Mouse (Mus musculus): ENCODE data around the gene Arsg. TPM values are rescaled to one million over a fixed set of nuclear protein-coding genes. Genes with fewer than 3 reads are reported as not detected.

Arsg gene
- polyA plus RNA-seq, 1 experiment from 2014 or later, result 3.8 TPM

DNA sequence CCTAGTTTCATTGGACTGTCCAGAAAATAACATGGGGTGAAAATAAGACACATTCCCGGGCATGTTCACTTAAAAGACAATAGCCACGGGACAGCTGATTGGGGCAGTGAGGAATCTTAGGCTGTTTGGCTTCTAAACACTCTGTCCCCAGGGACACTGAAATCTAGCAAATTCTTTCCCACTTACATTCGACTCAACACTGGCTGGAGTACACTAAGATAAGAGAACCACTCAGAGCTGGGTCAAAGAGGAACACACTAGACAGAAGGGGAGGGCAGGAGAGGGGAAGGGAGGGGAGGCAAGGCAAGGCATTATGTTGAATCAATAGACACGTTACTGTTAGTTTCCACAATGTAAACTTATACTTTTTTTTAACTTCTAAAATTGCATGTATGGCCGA, 12.6 kb upstream of the Arsg start:
- no peaks in the 10 kb centered on the region for H3K9me3 ChIP-seq (replicated peaks; ENCODE audit: control insufficient read depth, low read length)
- H3K4me3 ChIP-seq (ENCODE audit: low read depth, low read length), result no peak overlapping the region
- H3K4me2 ChIP-seq (ENCODE audit: low read depth, low read length), result no peak overlapping the region
- no peak overlapping the region for H3K9ac ChIP-seq (ENCODE audit: low read depth, low read length)
- no peaks in the 10 kb centered on the region for H3K27me3 ChIP-seq (ENCODE audit: control insufficient read depth, insufficient read depth, low read depth, low read length)
- no peak overlapping the region; the same call in 1 of the 2 replicates for H3K27ac ChIP-seq (ENCODE audit: low read length)
- no peak for ATAC-seq (ENCODE audit: low read depth)
- peaks cover 10% of the 10 kb centered on the region for H3K4me1 ChIP-seq (ENCODE audit: control insufficient read depth, low read depth, low read length)
- peaks cover 72% of the 10 kb centered on the region for H3K36me3 ChIP-seq (ENCODE audit: control insufficient read depth, insufficient read depth)
- 51% methylated on average over 5 of the region's 5 CpGs for WGBS (ENCODE audit: insufficient replicate concordance)

GRCm38 (mm10) chr11:109465068-109465467, 8.1 kb upstream of the Arsg start:
- Histone ChIP-seq H3K4me1 (ENCODE audit: control insufficient read depth, low read depth, low read length) (peaks cover 41% of the 10 kb centered on the region), H3K9ac (ENCODE audit: low read depth, low read length) (peak overlapping the region; percentile 11; the same call in 1 of the 2 replicates), H3K9me3 (replicated peaks; ENCODE audit: control insufficient read depth, low read length) (no peaks in the 10 kb centered on the region), H3K27me3 (ENCODE audit: control insufficient read depth, insufficient read depth, low read depth, low read length) (no peaks in the 10 kb centered on the region), H3K4me2 (ENCODE audit: low read depth, low read length) (peak overlapping the region; percentile 40), H3K36me3 (ENCODE audit: control insufficient read depth, insufficient read depth) (peaks cover 50% of the 10 kb centered on the region), H3K27ac (ENCODE audit: low read length) (peak overlapping the region; percentile 70), H3K4me3 (ENCODE audit: low read depth, low read length) (peak overlapping the region; percentile 3; the same call in 1 of the 2 replicates)
- 55% methylated on average over 4 of the region's 4 CpGs for WGBS (ENCODE audit: insufficient replicate concordance)
- ATAC-seq (ENCODE audit: low read depth), result peak; percentile 93

GRCm38 (mm10) chr11:109466987-109467386, 6.2 kb upstream of the Arsg start:
- no peak overlapping the region for H3K4me2 ChIP-seq (ENCODE audit: low read depth, low read length)
- H3K9ac ChIP-seq (ENCODE audit: low read depth, low read length), result no peak overlapping the region
- H3K27ac ChIP-seq (ENCODE audit: low read length), result no peak overlapping the region; the same call in 1 of the 2 replicates
- ATAC-seq (ENCODE audit: low read depth), result no peak
- no peaks in the 10 kb centered on the region for H3K9me3 ChIP-seq (replicated peaks; ENCODE audit: control insufficient read depth, low read length)
- WGBS (ENCODE audit: insufficient replicate concordance), result 81% methylated on average over 8 of the region's 8 CpGs
- no peak overlapping the region for H3K4me3 ChIP-seq (ENCODE audit: low read depth, low read length)
- H3K36me3 ChIP-seq (ENCODE audit: control insufficient read depth, insufficient read depth), result peaks cover 38% of the 10 kb centered on the region
- H3K27me3 ChIP-seq (ENCODE audit: control insufficient read depth, insufficient read depth, low read depth, low read length), result no peaks in the 10 kb centered on the region
- H3K4me1 ChIP-seq (ENCODE audit: control insufficient read depth, low read depth, low read length), result peaks cover 53% of the 10 kb centered on the region

DNA sequence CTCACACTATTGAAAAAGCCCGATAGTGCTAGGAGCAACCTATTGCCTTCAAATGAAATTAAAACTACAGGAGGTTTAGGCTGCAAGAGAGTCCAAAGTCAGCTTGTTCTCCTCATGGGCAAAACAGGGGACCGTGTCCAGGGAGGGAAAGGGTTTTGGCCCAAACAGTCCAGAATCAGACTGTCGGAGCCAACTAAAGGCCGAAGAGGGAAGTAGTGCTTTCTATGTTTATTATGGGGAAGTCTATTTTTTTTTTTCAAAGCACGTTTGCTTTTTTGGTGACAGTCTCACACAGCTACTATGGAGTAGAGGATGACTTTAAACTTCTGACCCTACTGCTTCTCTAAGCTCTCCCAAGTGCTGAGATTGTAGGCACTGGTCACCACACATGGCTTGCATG, 5.0 kb upstream of the Arsg start:
- no peak overlapping the region for H3K4me2 ChIP-seq (ENCODE audit: low read depth, low read length)
- H3K4me3 ChIP-seq (ENCODE audit: low read depth, low read length), result no peak overlapping the region
- no peaks in the 10 kb centered on the region for H3K9me3 ChIP-seq (replicated peaks; ENCODE audit: control insufficient read depth, low read length)
- no peaks in the 10 kb centered on the region for H3K27me3 ChIP-seq (ENCODE audit: control insufficient read depth, insufficient read depth, low read depth, low read length)
- no peak overlapping the region for H3K9ac ChIP-seq (ENCODE audit: low read depth, low read length)
- H3K4me1 ChIP-seq (ENCODE audit: control insufficient read depth, low read depth, low read length), result peaks cover 53% of the 10 kb centered on the region
- peak overlapping the region; percentile 45; the same call in 1 of the 2 replicates for H3K27ac ChIP-seq (ENCODE audit: low read length)
- H3K36me3 ChIP-seq (ENCODE audit: control insufficient read depth, insufficient read depth), result peaks cover 26% of the 10 kb centered on the region
- WGBS (ENCODE audit: insufficient replicate concordance), result 60% methylated on average over 5 of the region's 5 CpGs
- ATAC-seq (ENCODE audit: low read depth), result no peak

- Histone ChIP-seq H3K9me3 (replicated peaks; ENCODE audit: control insufficient read depth, low read length) (no peaks in the 10 kb centered on the region), H3K27me3 (ENCODE audit: control insufficient read depth, insufficient read depth, low read depth, low read length) (no peaks in the 10 kb centered on the region), H3K4me1 (ENCODE audit: control insufficient read depth, low read depth, low read length) (peaks cover 59% of the 10 kb centered on the region), H3K27ac (ENCODE audit: low read length) (peak overlapping the region; percentile 97), H3K36me3 (ENCODE audit: control insufficient read depth, insufficient read depth) (peaks cover 17% of the 10 kb centered on the region), H3K4me2 (ENCODE audit: low read depth, low read length) (peak overlapping the region; percentile 96), H3K4me3 (ENCODE audit: low read depth, low read length) (peak overlapping the region; percentile 89), H3K9ac (ENCODE audit: low read depth, low read length) (peak overlapping the region; percentile 98)
- 19% methylated on average over 9 of the region's 9 CpGs for WGBS (ENCODE audit: insufficient replicate concordance)
- ATAC-seq (ENCODE audit: low read depth), result no peak
These were observed 3.0 kb upstream of the Arsg start for GRCm38 (mm10) chr11:109470170-109470569.

DNA sequence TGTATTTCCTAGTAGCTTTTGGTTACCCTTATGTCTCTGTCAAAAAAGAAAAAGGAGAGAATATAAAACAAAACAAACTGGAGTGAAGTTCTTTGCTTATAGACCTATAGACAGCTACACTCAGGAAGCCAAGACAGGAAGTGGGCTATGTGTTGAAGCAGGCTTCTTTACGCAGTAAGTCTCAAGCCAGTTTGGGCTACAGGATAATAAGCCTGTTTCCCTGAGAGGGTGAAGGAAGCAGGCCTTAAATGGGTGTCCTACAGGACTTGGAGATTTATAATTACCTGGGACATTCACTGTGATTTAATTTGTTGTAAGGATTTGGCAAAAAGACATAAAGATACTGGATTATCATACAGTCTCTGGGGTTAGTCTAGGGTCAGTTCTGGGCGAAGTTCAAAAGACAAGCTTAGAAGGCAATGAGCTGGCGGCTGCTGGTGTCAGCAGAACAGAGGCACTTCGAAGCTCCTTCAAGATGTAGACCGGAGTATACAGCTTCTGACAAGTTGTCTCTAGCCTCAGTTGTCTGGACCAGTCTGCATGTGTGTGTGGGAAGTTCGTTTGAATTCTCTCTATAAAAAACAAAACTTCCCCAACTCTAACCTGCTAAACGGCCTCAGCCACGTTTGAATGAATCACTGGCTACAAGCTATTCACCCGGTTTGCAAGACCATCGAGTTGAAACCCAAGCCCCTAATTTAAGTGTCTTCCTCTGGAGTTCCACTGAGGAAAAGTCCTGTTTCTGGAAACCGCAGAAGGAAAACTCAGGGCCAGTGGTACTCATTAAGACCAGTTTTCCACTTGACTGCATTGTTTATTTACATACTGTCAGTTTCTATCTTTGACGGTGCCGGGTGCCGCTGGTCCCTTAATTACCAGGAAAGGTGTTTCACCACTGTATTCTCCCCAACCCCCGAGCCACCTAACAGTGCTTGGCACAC, 2.0 kb upstream of the Arsg start:
- Histone ChIP-seq H3K27me3 (ENCODE audit: control insufficient read depth, insufficient read depth, low read depth, low read length) (no peaks in the 10 kb centered on the region), H3K9ac (ENCODE audit: low read depth, low read length) (peak overlapping the region; percentile 98), H3K27ac (ENCODE audit: low read length) (peak overlapping the region; percentile 97), H3K4me2 (ENCODE audit: low read depth, low read length) (peak overlapping the region; percentile 96), H3K4me3 (ENCODE audit: low read depth, low read length) (peak overlapping the region; percentile 89), H3K36me3 (ENCODE audit: control insufficient read depth, insufficient read depth) (peaks cover 17% of the 10 kb centered on the region), H3K4me1 (ENCODE audit: control insufficient read depth, low read depth, low read length) (peaks cover 53% of the 10 kb centered on the region), H3K9me3 (replicated peaks; ENCODE audit: control insufficient read depth, low read length) (no peaks in the 10 kb centered on the region)
- WGBS (ENCODE audit: insufficient replicate concordance), result 10% methylated on average over 15 of the region's 15 CpGs
- ATAC-seq (ENCODE audit: low read depth), result no peak

- peak overlapping the region; percentile 98 for H3K9ac ChIP-seq (ENCODE audit: low read depth, low read length)
- peaks cover 51% of the 10 kb centered on the region for H3K4me1 ChIP-seq (ENCODE audit: control insufficient read depth, low read depth, low read length)
- H3K4me3 ChIP-seq (ENCODE audit: low read depth, low read length), result peak overlapping the region; percentile 89
- ATAC-seq (ENCODE audit: low read depth), result no peak
- peak overlapping the region; percentile 96 for H3K4me2 ChIP-seq (ENCODE audit: low read depth, low read length)
- peaks cover 9% of the 10 kb centered on the region for H3K36me3 ChIP-seq (ENCODE audit: control insufficient read depth, insufficient read depth)
- H3K9me3 ChIP-seq (replicated peaks; ENCODE audit: control insufficient read depth, low read length), result no peaks in the 10 kb centered on the region
- H3K27ac ChIP-seq (ENCODE audit: low read length), result peak overlapping the region; percentile 97
- under 1% methylated on average over 33 of the region's 33 CpGs for WGBS (ENCODE audit: insufficient replicate concordance)
- H3K27me3 ChIP-seq (ENCODE audit: control insufficient read depth, insufficient read depth, low read depth, low read length), result no peaks in the 10 kb centered on the region
These were observed 943 bp upstream of the Arsg start for GRCm38 (mm10) chr11:109472171-109472691.

GRCm38 (mm10) chr11:109472821-109473170, 378 bp upstream of the Arsg start:
- peaks cover 51% of the 10 kb centered on the region for H3K4me1 ChIP-seq (ENCODE audit: control insufficient read depth, low read depth, low read length)
- WGBS (ENCODE audit: insufficient replicate concordance), result under 1% methylated on average over 13 of the region's 13 CpGs

More at GRCm38 (mm10) chr11:109472821-109473170, 378 bp upstream of the Arsg start:
- peak overlapping the region; percentile 98 for H3K9ac ChIP-seq (ENCODE audit: low read depth, low read length)
- H3K27ac ChIP-seq (ENCODE audit: low read length), result peak overlapping the region; percentile 97
- H3K9me3 ChIP-seq (replicated peaks; ENCODE audit: control insufficient read depth, low read length), result no peaks in the 10 kb centered on the region
- H3K4me2 ChIP-seq (ENCODE audit: low read depth, low read length), result peak overlapping the region; percentile 96
- H3K4me3 ChIP-seq (ENCODE audit: low read depth, low read length), result peak overlapping the region; percentile 89
- no peak for ATAC-seq (ENCODE audit: low read depth)
- H3K27me3 ChIP-seq (ENCODE audit: control insufficient read depth, insufficient read depth, low read depth, low read length), result no peaks in the 10 kb centered on the region
- H3K36me3 ChIP-seq (ENCODE audit: control insufficient read depth, insufficient read depth), result peaks cover 6% of the 10 kb centered on the region

Data from liver, embryonic 16.5 days (tissue).